Mouse (Mus musculus): Measurements from ENCODE around the gene Gm21117. TPM values are rescaled to one million over a fixed set of nuclear protein-coding genes. Genes with fewer than 3 reads are reported as not detected.
"Not testable (repeated sequence)": the region's sequence is repeated elsewhere in the genome, so short reads cannot be mapped to it uniquely, and the experiment has no call there.

Gm21117 gene
- not detected in 2 replicates for polyA plus RNA-seq (2015; fragmentation: Nextera tagmentation; extraction: Ambion mirVana)

- WGBS: no CpG with 5 or more reads among the region's 6 CpGs
- not testable (repeated sequence) for H3K27me3 ChIP-seq
Measured at GRCm38 (mm10) chrY:51124920-51125319, at the start of gene Gm21117. Gm21117 (plus strand) TSS chrY:51125220.

More at GRCm38 (mm10) chrY:51124920-51125319, at the start of gene Gm21117:
- H3K4me3 ChIP-seq; H3K36me3 ChIP-seq; ATAC-seq (ENCODE audit: insufficient number of reproducible peaks, low FRiP score, low TSS enrichment, low read depth); H3K9ac ChIP-seq; H3K4me1 ChIP-seq; H3K27ac ChIP-seq; H3K4me2 ChIP-seq; H3K9me3 ChIP-seq: not testable (repeated sequence)
